Mouse (Mus musculus) left cerebral cortex, adult 8-10 months (tissue): ENCODE measurements around the gene Bcas3. TPM values are rescaled to one million over a fixed set of nuclear protein-coding genes. Genes with fewer than 3 reads are reported as not detected.

Experiments
- DNase-seq, 2 experiments: peaks; one replicate each; pipeline ENCODE4 v3.0.0; 2022; ENCODE audit warnings: low spot score in 2 of 2
- total RNA-seq, 4 experiments: library from RNA; stranded (reverse); gene quantifications; 2 replicates each; pipeline ENCODE4 v1.2.4; 2022

Bcas3 gene
- total RNA-seq, 4 experiments from 2014 or later = 67.2 to 79.7 (median 75.7) TPM

DNA sequence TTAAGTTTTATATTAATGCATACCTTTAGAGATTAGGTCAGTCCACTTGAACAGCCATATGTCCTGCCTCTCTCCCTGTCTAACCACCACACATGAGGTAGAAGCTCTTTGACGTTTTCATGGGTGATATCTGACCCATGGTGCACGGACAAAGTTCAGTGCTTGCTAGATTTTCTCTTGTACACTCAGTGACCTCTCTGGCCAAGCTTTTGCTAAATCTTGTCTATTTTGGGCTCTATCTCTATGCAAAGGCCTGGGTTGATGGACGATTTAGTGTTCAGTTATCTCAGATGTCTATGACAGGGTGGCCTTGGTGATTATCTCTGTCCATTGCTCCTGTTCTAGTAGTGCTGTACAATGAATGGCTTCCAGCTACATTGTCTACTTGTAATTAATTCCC is 260.6 kb downstream of the Bcas3 start:
- DNase-seq = no peak

DNA sequence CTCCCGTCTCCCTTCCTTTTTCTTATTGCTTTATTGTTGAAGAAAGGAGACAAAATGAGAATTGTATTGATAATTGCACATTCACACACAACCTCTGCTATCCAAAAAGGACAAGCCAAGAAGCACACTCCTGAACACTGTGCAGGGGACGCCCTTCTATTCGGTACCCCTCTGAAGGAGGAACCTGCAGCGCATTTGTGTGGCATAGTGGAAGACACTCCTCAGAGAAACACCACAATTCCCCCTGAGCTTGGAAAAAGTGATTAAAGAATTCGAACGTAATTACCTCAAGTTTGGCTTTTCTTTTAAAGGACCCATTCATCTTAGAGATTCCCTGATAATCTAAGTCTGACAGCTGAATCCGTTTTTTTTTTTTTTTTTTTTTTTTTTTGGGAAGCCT is 261.5 kb downstream of the Bcas3 start:
- no peak for DNase-seq

DNA sequence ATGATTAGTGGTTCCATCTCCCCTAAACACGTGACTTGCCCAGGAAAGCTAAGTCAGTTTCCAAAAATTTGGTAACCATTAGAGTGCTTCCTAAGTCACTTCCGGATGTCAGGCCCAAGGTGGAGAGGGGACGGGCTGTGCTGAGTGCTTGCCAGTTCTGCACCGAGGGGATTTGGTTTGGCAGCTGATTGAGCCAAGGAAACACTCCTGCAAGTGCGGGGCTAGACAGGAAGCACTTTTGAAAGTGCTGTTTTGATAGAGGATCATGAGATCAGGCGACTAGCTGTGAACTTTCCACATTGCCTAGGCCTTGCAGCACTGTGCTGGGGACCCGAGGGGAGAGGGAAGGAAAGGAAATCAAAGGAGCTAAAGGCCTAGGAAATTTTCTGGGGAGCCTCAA is 262.5 kb downstream of the Bcas3 start:
- no peak for DNase-seq

DNA sequence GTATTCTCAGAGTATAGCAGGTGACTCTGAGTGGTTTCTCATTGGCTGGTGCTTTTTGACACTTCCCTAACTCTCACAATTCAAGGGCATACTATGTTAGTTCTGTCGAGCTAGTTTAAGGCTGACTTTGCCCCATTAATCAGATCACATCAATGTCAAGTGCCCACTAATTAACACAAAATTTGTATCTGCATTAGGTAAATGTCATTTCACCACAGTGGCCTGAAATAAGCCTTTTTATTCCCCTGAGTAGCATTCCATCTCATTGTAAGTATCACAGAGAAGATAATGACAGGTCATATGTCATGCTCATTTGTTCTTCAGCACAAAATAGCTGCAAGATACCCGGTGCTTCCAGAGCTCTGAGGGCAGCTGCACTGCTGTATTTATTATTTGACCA is 268.5 kb downstream of the Bcas3 start:
- no peak for DNase-seq

DNA sequence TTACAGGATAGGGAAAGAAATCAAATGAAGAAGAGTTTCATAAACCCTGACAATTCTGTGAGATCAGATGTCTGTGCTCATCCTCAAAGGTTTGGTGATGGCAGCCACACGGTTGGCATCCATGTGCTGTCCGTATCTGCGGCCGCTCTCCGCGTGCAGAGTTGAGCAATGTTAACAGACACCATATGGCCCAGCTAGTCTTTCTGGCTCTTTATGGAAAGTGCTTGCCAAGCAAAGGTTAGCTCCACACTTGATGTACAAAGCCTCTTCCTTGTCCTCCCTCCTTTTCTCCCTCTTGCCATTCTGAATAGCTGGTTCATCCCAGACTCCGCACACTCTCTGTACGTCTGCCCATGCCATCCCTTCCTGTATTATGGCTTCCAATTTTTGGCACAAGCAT is 269.0 kb downstream of the Bcas3 start:
- DNase-seq = no peak

DNA sequence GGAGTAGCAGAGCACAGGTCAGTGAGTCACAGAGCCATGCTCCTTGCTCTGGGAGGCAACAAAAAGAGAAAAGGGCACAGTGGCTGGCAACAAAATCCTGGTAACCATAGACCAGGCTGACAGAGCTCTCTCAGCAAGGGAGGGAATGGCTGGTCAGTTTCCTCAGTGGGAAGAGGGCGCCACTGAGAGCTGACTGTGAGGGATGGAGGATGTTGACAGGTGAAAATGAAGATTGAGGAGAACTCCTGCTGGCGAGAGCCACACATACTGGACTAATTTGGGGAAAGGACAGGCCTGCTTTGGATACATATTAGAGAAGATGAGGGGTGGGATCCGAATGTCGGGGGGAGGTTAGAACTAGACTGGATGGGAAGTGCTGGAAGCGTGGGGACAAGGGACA is 272.2 kb downstream of the Bcas3 start:
- no peak for DNase-seq

DNA sequence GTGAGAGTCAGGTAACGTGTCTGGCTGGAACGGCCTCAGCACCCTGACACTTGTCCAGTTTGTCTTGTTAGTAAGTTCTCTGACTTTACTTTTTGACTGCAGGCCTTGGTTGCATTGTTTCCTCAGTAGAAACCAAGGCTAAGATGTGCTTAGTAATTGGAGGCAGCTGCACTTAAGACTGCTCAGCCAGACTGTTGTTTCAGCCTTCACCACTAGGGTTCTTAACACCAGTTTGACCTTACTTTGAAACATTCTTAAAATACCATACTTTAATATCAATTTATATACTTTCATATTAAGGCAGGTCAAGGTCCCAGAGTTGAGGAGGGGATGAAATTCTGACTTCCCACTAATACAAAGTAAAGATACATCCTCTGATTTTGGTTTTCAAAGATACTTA is 273.9 kb downstream of the Bcas3 start:
- no peak for DNase-seq

DNA sequence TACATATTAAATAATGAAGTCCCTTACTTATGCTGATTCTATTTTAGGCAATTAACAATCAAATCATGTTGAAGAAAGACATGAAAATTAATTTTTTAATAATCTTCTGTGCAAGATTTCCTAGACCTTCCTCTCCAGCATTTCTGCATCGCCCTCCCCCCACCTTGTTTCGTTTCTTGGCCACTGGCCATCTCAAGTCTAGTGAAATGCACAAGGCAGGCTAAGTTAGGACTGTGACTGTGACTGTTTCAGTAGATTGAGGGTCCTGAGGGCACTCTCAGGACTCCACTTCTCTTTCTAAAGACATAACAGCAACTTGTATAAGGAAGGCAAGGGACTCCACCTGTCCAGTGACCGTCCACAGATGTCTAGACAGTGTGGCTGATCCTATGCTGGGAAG is 274.4 kb downstream of the Bcas3 start:
- DNase-seq = no peak

DNA sequence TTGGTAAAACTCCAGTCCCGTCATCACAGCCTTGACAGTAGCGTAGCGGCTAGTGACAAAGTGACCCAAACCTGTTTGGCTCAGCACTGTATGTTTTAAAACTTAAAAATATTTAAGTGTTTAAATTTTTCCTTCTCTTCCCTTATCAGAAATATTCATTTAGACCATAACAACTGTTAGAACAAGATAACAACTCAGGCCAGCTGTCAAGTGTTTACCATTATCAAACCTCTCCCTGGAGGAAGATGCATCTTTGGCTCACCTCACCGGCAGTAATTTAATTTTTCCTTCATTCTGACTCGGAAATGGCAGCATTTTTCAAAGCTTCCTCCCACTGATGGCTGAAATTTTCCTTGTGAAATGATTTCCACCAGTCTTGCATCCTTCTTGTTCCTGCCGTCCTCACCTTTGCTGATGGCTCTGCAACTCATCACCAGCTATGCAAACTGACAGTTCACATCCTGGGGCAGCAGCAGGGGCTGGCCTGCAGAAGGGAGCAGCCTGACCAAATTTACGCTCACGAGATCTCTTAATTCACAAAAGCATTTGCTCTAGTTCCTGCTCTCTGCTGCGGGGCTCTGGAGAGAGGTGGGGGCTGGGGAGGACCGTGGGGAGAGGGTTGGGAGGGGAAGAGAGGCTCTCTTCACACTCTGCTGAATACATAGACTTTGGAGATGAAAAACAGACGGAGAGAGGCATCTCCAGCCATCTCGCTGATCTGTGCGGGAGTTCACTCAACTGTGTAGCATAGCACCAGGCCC is 275.5 kb downstream of the Bcas3 start:
- no peak for DNase-seq

DNA sequence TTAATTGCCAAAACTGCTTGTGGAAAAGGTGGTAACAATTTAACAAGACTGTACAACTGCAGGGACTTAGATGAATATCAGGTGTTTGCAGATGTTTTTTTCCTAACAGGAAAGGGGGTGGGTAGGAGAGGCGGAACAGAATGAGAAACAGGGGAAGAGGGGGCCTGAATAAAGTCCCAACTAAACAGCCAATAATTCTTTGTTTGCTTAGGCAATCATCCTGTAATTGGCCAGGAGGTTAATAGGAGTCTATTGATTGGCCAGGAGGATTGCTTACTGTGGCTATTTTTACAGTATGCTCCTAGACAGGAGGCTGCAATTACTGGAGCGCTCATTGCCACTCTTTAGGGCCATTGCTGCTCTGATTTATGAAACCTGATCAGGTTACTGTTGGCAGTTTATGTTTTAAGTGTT is 279.6 kb downstream of the Bcas3 start:
- DNase-seq = no peak

DNA sequence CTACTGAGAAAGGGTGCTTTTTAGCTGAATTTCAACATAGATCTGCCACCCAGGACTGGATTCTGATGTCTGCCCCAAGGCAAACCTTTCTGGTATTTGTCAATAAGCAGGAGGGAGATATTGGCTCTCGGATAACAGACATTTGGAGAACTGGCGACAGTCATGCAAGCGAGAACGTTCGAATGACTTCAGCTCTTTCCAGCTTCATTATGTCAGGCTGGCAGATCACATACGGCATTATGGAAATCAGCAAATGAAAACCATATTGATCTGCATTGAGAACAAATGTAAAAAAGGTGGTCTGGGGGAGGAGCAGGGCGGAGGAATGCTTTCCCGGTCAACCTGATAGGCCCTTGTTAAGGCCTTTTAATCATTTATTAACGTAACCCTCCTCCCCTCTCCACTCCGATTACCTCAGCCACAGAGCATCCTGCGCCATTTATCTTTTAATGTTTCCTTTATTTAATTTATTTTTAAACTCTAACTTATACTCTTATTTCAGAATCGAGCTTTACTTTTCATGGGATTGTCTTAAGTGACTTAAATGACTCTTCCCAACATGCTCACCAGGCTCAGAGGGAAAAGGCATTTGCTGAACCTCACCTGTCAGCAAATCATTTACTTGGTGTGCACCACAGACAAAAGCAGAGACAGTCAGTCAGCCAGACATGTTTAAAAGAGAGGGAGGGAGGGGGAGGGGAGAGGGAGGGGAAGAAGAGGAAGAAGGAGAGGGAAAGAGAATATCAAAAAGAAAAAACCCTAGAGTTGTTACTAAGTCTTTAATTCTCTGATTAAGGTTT is 285.9 kb downstream of the Bcas3 start:
- no peak for DNase-seq

DNA sequence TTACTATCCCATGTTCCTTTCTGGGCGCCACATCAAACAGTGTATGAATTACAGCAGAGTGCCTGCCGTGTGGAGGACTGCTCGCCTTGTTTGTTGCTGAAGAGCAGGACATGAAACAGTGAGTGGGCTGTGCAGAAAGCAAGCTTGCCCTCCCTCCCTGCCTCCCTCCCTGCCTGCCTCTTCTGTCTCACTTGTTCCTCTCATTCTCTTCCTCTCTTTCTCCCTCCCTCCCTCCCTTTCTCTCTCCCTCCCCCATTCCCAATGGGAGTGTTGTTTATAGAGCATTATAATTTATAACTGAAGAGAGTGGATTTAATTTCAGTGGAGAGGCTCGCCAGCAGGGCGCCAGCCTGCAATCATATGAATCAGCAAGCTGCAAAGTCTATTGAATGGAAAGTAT is 287.7 kb downstream of the Bcas3 start:
- DNase-seq = peak in 1 of 2 experiments; percentile 15

DNA sequence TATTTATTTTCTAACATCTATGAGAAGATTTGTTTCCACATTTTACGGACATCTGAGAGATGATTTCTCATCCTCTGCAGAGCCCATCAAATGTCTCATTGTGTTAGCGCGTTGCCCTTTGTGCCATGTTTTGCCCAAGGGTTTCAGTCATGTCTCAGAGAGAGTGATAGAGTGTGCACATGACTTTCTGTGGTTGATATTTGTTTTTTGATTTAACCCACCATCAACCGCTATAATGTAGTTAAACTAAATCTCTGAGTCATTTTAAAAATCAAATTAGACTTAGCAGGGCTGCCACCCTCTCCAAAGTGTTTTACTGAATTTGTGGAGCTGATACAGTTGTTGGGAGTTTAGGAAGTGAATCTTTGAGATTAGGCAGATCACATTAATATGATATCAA is 288.5 kb downstream of the Bcas3 start:
- no peak for DNase-seq

DNA sequence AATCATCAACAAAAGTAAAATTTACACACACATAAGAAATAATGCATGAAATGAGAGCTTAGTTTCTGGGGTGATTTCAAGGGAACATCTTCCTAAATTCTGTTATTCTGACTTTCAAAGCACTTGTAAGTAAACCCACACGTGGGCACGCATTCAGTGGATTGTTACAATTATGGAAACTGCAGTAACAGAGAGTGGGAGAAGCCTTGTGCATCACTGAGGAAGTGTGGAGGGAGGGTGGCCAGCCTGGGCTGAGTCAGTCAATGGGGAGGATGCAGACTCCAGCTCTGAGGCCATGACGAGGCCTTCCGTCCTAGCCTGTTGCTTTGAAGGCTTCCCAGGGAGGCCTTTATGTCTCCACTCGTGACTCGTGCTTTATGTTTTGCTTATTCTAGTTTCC is 289.6 kb downstream of the Bcas3 start:
- peak; percentile 7 to 66 for DNase-seq

DNA sequence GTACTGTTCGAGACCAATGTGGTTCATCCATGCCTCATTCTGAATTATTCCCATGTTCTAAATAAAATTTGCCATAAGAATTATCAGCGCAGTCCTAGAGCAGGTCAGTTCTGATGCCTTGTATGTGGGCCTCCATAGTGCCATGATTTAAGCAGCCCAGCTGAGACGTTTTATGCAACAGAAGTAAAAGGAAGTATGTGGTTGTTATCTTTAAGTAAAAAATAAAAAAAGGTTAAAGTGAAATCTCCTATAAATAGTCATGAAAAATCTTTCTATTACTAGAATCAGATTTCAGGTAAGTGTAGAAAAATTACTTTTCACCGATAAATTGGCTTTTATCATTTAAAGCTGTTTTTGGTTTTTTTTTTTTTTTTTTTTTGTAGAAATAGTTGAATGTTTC is 290.1 kb downstream of the Bcas3 start:
- DNase-seq = no peak

DNA sequence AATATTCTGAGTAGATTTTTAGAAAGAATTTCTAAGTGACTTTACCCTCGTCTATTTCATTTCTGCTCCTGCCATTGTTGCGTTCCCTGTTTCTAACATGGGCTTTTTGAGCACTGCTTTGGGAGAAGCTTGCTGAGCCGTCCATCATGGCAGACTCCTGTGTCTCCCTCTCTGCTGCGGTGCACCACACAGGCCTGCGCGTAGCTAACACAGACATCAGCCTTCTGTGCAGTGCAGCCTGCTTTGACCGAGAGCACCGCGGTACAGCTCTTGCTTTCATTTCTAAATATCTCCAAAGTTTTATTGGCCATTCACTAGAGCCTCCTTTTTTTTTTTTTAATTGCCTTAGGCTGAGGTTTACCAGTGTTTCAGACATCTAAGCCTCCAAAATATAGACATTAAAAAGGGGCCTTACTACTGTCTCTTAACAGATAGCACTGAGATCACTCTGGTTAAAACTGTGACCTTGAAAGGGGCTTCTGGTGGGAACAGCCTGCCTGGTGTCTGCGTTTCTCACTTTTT is 290.6 kb downstream of the Bcas3 start:
- DNase-seq = no peak

DNA sequence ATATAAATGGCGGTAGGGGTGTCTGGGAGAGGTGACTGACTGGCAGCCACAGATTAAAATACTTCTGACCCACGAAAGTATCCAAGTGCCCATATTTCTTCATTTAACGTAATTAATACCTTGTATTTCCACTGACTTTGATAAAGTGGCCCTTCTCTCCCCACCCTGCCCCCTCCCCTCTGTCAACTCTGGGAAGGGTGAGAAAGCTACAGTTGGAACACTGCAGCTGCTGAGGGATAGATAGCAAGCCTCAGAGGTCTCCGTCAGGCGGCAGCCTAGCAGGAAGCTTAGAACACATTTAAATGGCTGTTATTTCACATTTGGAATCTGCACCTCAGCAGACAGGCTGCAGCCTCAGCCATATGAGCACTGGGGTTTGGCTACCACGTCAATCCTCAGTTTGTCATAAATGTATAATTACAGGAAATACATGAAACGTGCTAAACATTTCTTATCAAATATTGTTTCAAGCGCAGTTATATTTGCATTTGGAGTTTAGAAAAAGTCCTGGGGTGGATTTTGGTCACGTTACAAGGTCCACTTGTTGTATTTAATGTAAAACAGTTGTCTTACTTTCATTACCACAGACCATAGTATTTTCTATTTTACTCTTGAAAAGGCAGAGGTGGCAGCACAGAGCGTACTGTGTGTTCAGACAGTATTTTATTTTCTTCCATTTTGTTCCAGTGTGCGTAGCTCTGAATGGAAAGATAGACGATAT is 291.2 kb downstream of the Bcas3 start:
- no peak for DNase-seq

DNA sequence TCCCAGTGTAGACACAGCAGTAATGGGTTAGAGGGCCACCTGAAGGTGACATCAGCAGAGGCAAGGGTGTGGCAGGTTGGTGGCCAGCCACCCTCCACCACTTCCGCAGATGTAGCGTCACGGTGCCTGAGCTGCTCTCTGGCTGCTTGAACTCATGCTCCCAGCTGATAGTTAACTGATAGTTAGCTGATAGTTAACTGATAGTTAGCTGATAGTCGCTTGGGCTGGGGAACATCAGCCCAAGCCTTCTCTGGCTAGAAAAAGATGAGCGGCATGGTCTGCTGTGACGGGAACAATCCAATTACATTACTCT is 291.7 kb downstream of the Bcas3 start:
- DNase-seq = no peak

DNA sequence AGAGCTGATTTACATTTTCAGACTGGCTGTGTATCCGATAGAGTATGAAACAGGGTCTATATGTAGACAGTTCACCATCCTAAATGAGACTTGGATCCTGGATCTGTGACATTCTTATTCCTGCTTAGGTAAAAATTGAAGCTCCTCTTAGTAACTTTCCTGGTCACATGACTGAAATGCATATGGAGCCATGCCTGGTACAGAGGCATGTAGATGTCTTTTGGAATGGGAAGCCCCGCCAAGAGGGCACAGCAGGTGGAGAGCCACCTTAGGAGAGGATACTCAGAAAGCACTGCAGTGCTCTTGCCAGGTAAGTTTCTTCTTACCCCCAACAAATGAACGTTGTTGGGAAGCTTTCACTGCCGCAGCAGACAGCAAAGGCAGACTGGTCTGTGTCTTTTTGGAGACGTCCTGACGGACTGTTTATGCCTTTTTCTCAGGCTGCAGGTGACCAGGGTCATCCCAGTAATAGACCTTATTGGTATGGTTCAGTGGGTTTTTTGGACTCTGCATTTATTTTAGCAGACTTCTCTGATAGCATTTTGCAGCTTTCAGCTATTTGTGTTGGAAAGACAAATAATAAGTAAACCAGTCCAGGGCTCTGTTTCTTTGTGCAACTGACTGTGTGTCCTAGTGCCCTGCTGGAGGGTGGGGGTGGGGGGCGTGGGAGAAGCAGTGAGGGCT is 292.3 kb downstream of the Bcas3 start:
- no peak for DNase-seq

DNA sequence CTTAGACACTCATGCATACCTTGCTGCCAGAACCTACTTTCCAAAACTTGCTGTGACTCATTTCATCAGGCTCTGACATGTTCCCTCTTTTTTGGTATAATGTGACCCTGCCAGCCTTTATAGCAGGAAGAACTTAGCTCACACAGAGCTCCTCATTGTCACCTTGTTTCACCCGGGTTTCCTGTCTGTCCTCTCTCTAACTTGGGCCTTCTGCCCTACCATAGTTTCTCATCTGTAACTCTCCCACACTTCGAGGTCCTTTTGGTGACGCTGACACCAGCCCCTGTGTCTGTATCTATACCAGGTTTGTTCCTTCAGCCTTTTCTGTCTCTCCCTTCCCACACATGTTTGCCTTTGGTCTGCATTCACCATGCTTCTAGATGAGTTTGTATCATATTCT is 295.9 kb downstream of the Bcas3 start:
- no peak for DNase-seq

DNA sequence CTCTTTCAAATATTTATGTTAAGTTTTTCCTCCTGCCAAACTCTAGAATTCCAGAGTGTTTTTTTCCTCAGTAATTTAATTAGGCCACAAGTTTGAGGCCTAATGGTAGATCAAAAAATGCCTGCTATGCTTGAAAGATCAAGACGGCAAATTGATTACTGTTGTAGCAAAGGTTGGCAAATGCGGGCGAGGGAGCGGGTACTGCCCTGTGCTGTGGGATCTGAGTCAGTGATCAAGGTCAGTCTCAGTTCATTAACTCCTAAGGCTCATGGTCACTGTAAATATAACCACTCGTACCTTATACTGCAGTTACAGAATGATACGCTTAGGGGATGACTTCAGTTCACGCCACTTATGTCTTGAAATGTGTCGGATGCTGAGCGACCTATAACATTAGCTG is 296.4 kb downstream of the Bcas3 start:
- DNase-seq = no peak

DNA sequence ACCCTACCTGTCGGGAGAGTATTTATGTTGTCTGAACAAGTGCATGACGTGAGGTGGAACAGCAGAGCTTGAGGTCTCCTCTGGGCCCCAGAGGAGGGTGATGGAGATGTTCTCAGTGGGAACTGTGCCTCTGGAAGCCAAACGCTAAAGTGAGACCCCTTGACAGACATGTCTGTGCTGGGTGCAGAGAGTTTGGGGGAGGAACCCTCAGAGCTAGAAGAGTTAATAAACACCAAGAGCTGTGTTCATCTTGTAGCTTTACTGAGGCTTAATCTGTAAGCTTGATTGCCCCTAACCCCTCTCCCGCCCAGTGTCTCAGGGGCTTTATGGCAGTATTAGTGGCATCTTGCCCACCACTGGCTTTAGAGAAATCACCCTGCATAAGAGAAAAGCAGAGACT is 304.5 kb downstream of the Bcas3 start:
- DNase-seq = no peak
